Mouse (Mus musculus): ENCODE data around the gene Poc1b. TPM values are rescaled to one million over a fixed set of nuclear protein-coding genes. Genes with fewer than 3 reads are reported as not detected.

Gene Poc1b
- total RNA-seq, 1 experiment, result 3.6 TPM

- no peaks in the 10 kb centered on the region; the same call in 1 of the 2 replicates for H3K36me3 ChIP-seq (ENCODE audit: control insufficient read depth, insufficient read depth, low read length, poor library complexity, severe bottlenecking)
- no peak overlapping the region for H3K27ac ChIP-seq (ENCODE audit: insufficient read depth, low read depth, low read length, poor library complexity, severe bottlenecking)
- no peak for DNase-seq (ENCODE audit: low read depth, low spot score)
- in situ Hi-C loops (cut with MboI; ENCODE audit: low sequenced_read_pairs in 2 of 2, unreplicated experiment in 2 of 2), result no loop called here
- no peaks in the 10 kb centered on the region for H3K9me3 ChIP-seq (ENCODE audit: control insufficient read depth, insufficient read depth, low read depth, low read length)
- no peak overlapping the region for H3K4me3 ChIP-seq (ENCODE audit: insufficient read depth in 1 of 2, low read depth in 1 of 2, low read length in 2 of 2, poor library complexity in 1 of 2, severe bottlenecking in 1 of 2)
- no peak overlapping the region for H3K9ac ChIP-seq (ENCODE audit: insufficient read depth, low read depth, low read length, poor library complexity, severe bottlenecking)
- no peaks in the 10 kb centered on the region for H3K4me1 ChIP-seq (ENCODE audit: control insufficient read depth in 2 of 2, insufficient read depth in 2 of 2, low read length in 2 of 2, poor library complexity in 1 of 2)
- TF ChIP-seq ZC3H11A (IDR thresholded peaks at IDR 0.05; ENCODE audit: borderline replicate concordance, low read depth, low read length) (no peak), CHD2 (IDR thresholded peaks at IDR 0.05; ENCODE audit: low read depth, low read length) (no peak), ZNF384 (IDR thresholded peaks at IDR 0.05; ENCODE audit: low read depth, low read length) (no peak), HCFC1 (IDR thresholded peaks at IDR 0.05; ENCODE audit: borderline replicate concordance, insufficient read depth, low read length) (no peak), MAFK (IDR thresholded peaks at IDR 0.05; ENCODE audit: insufficient read depth, low read depth, low read length) (no peak)
Observed at GRCm38 (mm10) chr10:99146596-99146995, 39.8 kb downstream of the Poc1b start.

DNA sequence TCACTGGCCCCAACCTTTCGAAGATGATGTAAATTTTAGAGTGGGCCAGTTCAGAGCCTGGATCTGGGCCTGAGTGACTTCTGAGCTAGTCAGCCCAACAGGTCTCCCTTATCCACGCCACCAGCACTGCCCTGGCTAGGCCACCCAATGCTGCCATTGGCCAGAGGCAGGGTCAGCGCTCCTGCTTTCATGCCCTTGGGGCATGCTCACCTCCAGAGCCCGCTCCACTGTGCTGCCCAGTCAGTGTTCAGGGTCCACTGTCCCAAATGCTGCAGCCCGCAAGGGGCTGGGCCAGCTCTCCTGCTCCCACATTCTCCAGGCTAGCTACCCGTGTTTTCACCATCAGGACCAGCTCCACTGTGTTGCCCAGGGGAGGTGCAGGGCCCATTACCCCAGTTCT lies 43.2 kb downstream of the Poc1b start:
- in situ Hi-C loops (cut with MboI; ENCODE audit: low sequenced_read_pairs in 2 of 2, unreplicated experiment in 2 of 2), result no loop called here
- no peak overlapping the region for H3K27ac ChIP-seq (ENCODE audit: insufficient read depth, low read depth, low read length, poor library complexity, severe bottlenecking)
- H3K9me3 ChIP-seq (ENCODE audit: control insufficient read depth, insufficient read depth, low read depth, low read length), result no peaks in the 10 kb centered on the region
- TF ChIP-seq MAFK (IDR thresholded peaks at IDR 0.05; ENCODE audit: insufficient read depth, low read depth, low read length) (no peak), ZNF384 (IDR thresholded peaks at IDR 0.05; ENCODE audit: low read depth, low read length) (no peak), ZC3H11A (IDR thresholded peaks at IDR 0.05; ENCODE audit: borderline replicate concordance, low read depth, low read length) (no peak), CHD2 (IDR thresholded peaks at IDR 0.05; ENCODE audit: low read depth, low read length) (no peak), HCFC1 (IDR thresholded peaks at IDR 0.05; ENCODE audit: borderline replicate concordance, insufficient read depth, low read length) (no peak)
- no peaks in the 10 kb centered on the region; the same call in 1 of the 2 replicates for H3K36me3 ChIP-seq (ENCODE audit: control insufficient read depth, insufficient read depth, low read length, poor library complexity, severe bottlenecking)
- DNase-seq (ENCODE audit: low read depth, low spot score), result no peak
- no peak overlapping the region for H3K4me3 ChIP-seq (ENCODE audit: insufficient read depth in 1 of 2, low read depth in 1 of 2, low read length in 2 of 2, poor library complexity in 1 of 2, severe bottlenecking in 1 of 2)
- H3K4me1 ChIP-seq (ENCODE audit: control insufficient read depth in 2 of 2, insufficient read depth in 2 of 2, low read length in 2 of 2, poor library complexity in 1 of 2), result no peaks in the 10 kb centered on the region
- no peak overlapping the region for H3K9ac ChIP-seq (ENCODE audit: insufficient read depth, low read depth, low read length, poor library complexity, severe bottlenecking)

DNA sequence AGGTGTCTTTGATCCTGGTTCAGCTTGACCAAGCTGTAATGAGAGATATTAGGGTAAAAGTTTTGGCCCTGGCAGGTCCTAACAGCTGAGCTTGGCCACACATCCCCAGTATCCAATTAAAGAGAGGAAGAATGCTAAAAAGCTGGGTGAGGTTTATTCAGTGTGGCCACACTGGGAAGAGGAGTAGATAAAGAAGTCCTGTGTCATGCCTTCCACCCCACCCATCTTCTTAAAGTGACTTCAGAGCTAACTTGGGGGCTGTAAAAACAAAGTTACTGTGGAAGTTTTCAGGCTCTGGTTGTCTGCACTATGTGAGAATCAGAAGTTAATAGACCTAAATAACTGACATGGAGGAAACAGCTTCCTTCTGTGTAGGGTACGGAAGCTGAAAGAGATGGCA lies 44.7 kb downstream of the Poc1b start:
- TF ChIP-seq MAFK (IDR thresholded peaks at IDR 0.05; ENCODE audit: insufficient read depth, low read depth, low read length), result no peak
- no peak for TF ChIP-seq ZNF384 (IDR thresholded peaks at IDR 0.05; ENCODE audit: low read depth, low read length)
- DNase-seq (ENCODE audit: low read depth, low spot score), result no peak
- no peak overlapping the region for H3K4me3 ChIP-seq (ENCODE audit: insufficient read depth in 1 of 2, low read depth in 1 of 2, low read length in 2 of 2, poor library complexity in 1 of 2, severe bottlenecking in 1 of 2)
- in situ Hi-C loops (cut with MboI; ENCODE audit: low sequenced_read_pairs in 2 of 2, unreplicated experiment in 2 of 2), result no loop called here
- no peak overlapping the region for H3K9ac ChIP-seq (ENCODE audit: insufficient read depth, low read depth, low read length, poor library complexity, severe bottlenecking)
- H3K4me1 ChIP-seq (ENCODE audit: control insufficient read depth in 2 of 2, insufficient read depth in 2 of 2, low read length in 2 of 2, poor library complexity in 1 of 2), result no peaks in the 10 kb centered on the region
- H3K36me3 ChIP-seq (ENCODE audit: control insufficient read depth, insufficient read depth, low read length, poor library complexity, severe bottlenecking), result no peaks in the 10 kb centered on the region; the same call in 1 of the 2 replicates
- H3K27ac ChIP-seq (ENCODE audit: insufficient read depth, low read depth, low read length, poor library complexity, severe bottlenecking), result no peak overlapping the region
- no peaks in the 10 kb centered on the region for H3K9me3 ChIP-seq (ENCODE audit: control insufficient read depth, insufficient read depth, low read depth, low read length)

- Histone ChIP-seq H3K36me3 (ENCODE audit: control insufficient read depth, insufficient read depth, low read length, poor library complexity, severe bottlenecking) (no peaks in the 10 kb centered on the region; the same call in 1 of the 2 replicates), H3K9ac (ENCODE audit: insufficient read depth, low read depth, low read length, poor library complexity, severe bottlenecking) (no peak overlapping the region), H3K9me3 (ENCODE audit: control insufficient read depth, insufficient read depth, low read depth, low read length) (no peaks in the 10 kb centered on the region), H3K4me3 (ENCODE audit: insufficient read depth in 1 of 2, low read depth in 1 of 2, low read length in 2 of 2, poor library complexity in 1 of 2, severe bottlenecking in 1 of 2) (no peak overlapping the region), H3K4me1 (ENCODE audit: control insufficient read depth in 2 of 2, insufficient read depth in 2 of 2, low read length in 2 of 2, poor library complexity in 1 of 2) (no peaks in the 10 kb centered on the region), H3K27ac (ENCODE audit: insufficient read depth, low read depth, low read length, poor library complexity, severe bottlenecking) (no peak overlapping the region)
- TF ChIP-seq MAFK (IDR thresholded peaks at IDR 0.05; ENCODE audit: insufficient read depth, low read depth, low read length), result no peak
- no peak for TF ChIP-seq CHD2 (IDR thresholded peaks at IDR 0.05; ENCODE audit: low read depth, low read length)
- no peak for TF ChIP-seq HCFC1 (IDR thresholded peaks at IDR 0.05; ENCODE audit: borderline replicate concordance, insufficient read depth, low read length)
- TF ChIP-seq ZNF384 (IDR thresholded peaks at IDR 0.05; ENCODE audit: low read depth, low read length), result no peak
- DNase-seq (ENCODE audit: low read depth, low spot score), result no peak
- in situ Hi-C loops (cut with MboI; ENCODE audit: low sequenced_read_pairs in 2 of 2, unreplicated experiment in 2 of 2), result no loop called here
Observed at GRCm38 (mm10) chr10:99152063-99152462, 45.2 kb downstream of the Poc1b start.

DNA sequence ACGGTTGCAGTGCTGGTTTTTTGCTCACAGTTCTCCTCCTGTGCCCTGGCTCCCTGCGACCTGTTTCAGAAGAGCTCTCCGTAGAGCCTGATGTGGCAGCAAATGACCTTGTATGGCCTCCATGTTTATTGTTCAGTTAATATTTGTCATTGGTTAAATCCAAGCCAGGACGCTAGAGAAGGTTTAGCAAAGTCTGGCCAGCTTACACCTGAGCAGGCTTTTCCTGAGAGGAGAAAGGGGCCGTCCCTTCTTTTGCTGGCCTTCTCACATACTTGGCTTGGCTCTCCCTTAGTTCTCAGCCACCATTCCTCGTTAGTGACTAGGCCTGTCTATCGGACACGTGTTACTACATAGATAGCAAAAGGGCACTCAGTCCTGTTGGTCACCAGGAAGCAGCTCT lies 47.8 kb downstream of the Poc1b start:
- no peak overlapping the region for H3K9ac ChIP-seq (ENCODE audit: insufficient read depth, low read depth, low read length, poor library complexity, severe bottlenecking)
- H3K36me3 ChIP-seq (ENCODE audit: control insufficient read depth, insufficient read depth, low read length, poor library complexity, severe bottlenecking), result no peaks in the 10 kb centered on the region; the same call in 1 of the 2 replicates
- TF ChIP-seq ZC3H11A (IDR thresholded peaks at IDR 0.05; ENCODE audit: borderline replicate concordance, low read depth, low read length) (no peak), CHD2 (IDR thresholded peaks at IDR 0.05; ENCODE audit: low read depth, low read length) (no peak), HCFC1 (IDR thresholded peaks at IDR 0.05; ENCODE audit: borderline replicate concordance, insufficient read depth, low read length) (no peak), MAFK (IDR thresholded peaks at IDR 0.05; ENCODE audit: insufficient read depth, low read depth, low read length) (no peak), ZNF384 (IDR thresholded peaks at IDR 0.05; ENCODE audit: low read depth, low read length) (no peak)
- in situ Hi-C loops (cut with MboI; ENCODE audit: low sequenced_read_pairs in 2 of 2, unreplicated experiment in 2 of 2), result no loop called here
- no peak overlapping the region for H3K27ac ChIP-seq (ENCODE audit: insufficient read depth, low read depth, low read length, poor library complexity, severe bottlenecking)
- H3K4me1 ChIP-seq (ENCODE audit: control insufficient read depth in 2 of 2, insufficient read depth in 2 of 2, low read length in 2 of 2, poor library complexity in 1 of 2), result no peaks in the 10 kb centered on the region
- no peaks in the 10 kb centered on the region for H3K9me3 ChIP-seq (ENCODE audit: control insufficient read depth, insufficient read depth, low read depth, low read length)
- H3K4me3 ChIP-seq (ENCODE audit: insufficient read depth in 1 of 2, low read depth in 1 of 2, low read length in 2 of 2, poor library complexity in 1 of 2, severe bottlenecking in 1 of 2), result no peak overlapping the region
- DNase-seq (ENCODE audit: low read depth, low spot score), result no peak
